Mouse (Mus musculus) ovary, postnatal 10 days (tissue): ENCODE results near the gene Olfr201.
"Not testable (repeated sequence)": the region's sequence is repeated elsewhere in the genome, so short reads cannot be mapped to it uniquely, and the experiment has no call there.

ENCODE experiments used
- DNase-seq: peaks from one replicate; pipeline ENCODE4 v3.0.0; 2022; ENCODE audit warnings: low spot score

Olfr201 gene

GRCm38 (mm10) chr16:59272532-59272931 is at the start of gene Olfr201:
TSS of gene Olfr201 (minus strand) at chr16:59272632.
- not testable (repeated sequence) for DNase-seq

GRCm38 (mm10) chr16:59318148-59318547 is 45.7 kb upstream of the Olfr201 start, which contains the start of gene Olfr204:
TSS of gene Olfr204 (minus strand) at chr16:59318248.
- no peak for DNase-seq

DNA sequence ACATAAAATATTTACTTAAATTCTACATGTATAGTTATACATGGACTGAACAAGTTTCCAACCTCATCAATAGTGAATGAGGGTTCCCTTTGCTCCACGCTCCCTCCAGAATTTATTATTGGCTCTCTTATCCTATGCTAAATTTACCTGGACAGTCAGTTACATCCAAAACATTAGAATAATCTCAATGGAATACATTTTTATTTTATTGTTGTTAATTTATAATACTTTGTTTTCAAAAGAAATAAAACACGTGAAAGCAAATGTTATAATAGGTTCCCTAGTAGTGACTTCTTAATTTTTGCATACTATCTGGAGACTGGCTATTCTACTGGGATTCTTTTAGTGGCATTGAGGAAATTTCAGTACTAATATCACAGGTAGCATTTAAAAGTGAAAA is 26.1 kb upstream of the Olfr201 start, which contains the start of gene Olfr203:
Gene Olfr203, plus strand, starts transcription at position 301 of the 400 bp plus-strand sequence.
- DNase-seq, result no peak

GRCm38 (mm10) chr16:59287576-59287975 is 15.1 kb upstream of the Olfr201 start:
- not testable (repeated sequence) for DNase-seq

DNA sequence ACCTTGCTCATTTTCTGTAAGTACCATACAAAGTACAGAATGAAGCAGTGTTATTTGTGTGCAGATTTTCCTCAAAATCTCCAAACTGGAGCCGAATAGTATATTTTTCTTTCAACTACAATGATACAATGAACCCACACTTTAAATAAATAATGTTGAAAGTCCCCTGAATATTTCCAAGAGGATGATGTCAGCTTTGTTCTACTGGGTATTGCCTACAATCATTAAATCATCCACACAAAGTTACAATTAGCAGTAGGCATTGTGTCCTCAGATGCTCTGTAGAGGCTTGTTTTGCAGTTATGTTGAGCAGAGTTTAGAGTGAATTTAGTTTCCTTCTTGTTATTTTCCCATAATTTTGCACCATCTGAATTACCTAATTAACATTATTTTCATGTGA is 14.3 kb upstream of the Olfr201 start, which contains the start of gene Olfr202:
Gene Olfr202, minus strand, starts transcription at position 101 of the 400 bp plus-strand sequence.
- DNase-seq, result no peak

GRCm38 (mm10) chr16:59283476-59283875 is 11.0 kb upstream of the Olfr201 start:
- DNase-seq, result no peak

DNA sequence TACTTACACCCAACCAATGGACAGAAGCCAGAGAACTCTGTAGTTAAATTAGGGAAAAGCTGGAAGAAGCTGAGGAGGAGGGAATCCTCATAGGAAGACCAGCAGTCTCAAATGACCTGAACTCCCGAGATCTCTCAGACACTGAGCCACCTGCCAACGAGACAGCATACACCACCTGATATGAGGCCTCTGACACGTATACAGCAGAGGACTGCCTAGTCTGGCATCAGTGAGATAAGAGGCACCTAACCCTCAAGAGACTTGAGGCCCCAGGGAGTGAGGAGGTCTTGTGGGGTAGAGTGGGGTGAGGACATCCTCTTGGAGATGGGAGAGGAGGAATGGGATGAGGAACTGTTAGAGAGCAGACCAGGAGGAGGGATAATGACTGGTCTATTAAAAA is 8.1 kb upstream of the Olfr201 start:
- DNase-seq, result no peak

DNA sequence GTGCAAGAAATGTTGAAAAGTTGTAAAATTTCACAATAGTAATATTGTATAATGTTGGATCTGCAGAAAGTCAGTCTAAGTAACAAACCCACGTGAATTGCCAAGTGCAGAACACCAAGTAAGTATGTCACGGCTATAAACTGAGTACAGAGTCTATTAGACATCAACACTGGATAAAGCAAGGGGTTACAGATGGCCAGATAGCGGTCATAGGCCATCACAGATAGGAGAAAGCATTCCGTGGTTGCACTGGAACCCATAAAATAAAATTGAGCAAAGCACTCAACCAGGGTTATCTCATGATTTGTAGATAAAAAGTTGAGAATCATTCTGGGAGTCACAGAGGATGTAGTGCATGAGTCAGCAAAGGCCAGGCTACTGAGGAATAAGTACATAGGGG is 3.3 kb downstream of the Olfr201 start:
- not testable (repeated sequence) for DNase-seq

GRCm38 (mm10) chr16:59249684-59250083 is 22.7 kb downstream of the Olfr201 start:
- DNase-seq, result no peak

- DNase-seq, result not testable (repeated sequence)
Observed at GRCm38 (mm10) chr16:59219667-59220066, 52.8 kb downstream of the Olfr201 start, which contains the start of gene Olfr199. TSS of gene Olfr199 (minus strand) at chr16:59219767.

DNA sequence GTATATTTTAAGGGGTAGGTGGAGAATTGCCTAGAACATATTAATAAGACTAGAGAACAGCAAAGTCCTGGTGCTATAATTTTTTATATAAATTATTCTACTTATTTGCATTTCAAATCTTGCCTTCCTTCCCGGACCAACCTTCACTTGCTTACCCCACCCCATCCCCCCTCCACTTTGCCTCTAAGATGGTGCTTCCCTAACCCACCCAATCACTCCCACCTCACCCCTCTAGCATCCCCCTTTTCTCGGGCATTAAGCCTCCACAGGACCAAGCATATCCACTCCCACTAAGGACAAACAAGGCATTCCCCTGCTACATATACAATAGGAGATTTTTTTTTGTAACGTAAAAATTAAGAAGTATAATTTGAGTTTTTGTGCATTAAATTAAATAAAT is 54.6 kb downstream of the Olfr201 start:
- DNase-seq, result not testable (repeated sequence)
